Mouse (Mus musculus): Measurements from ENCODE around the gene Rbm28.

Gene Rbm28

DNA sequence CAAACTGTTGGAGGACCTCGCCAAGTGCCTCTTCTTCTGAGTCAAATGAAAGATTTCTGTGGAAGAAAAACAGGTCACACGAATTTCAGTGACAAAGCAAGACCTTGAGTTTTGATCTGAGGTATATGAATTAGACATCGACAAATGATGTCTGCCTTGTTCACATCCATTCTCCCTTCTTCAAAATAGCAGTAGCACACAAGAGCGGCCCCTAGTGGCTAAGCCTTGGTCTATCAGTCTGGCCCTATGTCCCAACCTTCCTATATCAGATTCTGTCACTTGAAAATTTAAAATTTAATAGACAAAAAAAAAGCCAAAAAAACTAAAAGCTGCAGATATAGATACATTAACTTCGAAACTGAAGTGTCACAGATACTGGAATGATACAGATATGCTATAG, 21.2 kb downstream of the Rbm28 start:
- peak in 1 of 2 experiments; percentile 53 for DNase-seq (ENCODE audit: low spot score in 2 of 2)

DNA sequence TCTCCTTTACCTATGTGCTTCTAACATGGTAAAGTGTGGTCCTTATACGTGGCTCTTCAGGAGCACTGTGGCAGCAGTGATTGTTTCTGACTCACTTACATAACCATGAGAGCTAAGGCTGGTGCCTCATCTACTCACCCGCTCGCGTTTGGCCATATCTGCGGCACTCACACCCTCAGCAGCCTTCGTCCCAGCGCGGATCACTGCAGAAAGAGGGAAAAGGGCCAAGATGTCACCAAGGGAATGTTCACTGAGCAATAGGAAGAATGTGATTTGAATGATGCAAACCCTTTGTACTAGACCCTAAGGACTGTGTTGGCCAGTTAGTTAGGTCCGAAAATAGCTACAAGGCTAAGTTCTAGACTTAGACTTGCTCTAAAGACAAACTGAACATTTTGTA, 27.4 kb downstream of the Rbm28 start:
- no peak for DNase-seq (ENCODE audit: low spot score in 2 of 2)

DNA sequence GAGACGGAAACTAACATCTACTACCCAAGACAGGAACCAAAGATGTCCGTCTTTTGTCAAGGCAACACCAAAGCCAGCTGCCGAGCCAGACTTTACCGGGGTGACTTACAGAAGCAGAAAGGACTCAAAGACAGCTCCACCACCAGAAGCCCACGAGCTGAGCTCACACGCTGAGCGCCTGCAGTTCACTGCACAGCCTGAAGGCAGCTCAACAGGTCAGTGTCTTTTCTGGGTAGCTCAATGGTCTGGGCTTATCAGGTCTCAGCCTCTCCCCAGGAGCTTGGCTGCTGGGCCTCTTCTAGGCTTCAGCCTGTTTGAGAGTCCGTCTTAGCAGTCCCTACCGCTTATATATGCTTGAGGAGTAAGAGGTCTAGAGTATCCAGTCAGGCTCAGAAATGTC, 31.7 kb downstream of the Rbm28 start:
- DNase-seq (ENCODE audit: low spot score in 2 of 2), result no peak

DNA sequence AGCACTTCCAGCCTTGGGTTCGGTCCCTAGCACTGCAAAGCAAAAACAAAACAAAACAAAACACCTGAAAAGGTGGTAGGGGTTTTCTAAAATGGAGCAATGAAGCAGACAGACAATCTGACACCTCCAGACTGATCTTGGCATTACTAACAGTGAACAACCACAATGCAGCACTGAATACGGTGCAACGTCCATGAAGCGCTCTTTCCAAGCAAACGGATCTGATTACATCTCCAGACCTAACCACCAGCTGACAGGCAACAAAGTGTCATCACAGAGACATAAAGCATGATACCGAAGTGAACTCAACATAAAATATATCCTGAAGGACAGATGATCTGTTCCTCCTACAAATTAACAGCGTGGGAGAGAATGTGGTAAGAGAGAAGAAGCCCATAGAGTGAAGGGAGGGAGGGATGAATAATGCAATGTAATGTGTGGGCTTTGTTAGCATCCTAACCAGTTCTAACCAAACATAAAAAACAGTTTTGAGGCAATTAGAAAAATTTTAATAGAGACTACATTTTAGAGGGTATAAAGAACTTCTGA, 37.9 kb downstream of the Rbm28 start:
- no peak for DNase-seq (ENCODE audit: low spot score in 2 of 2)

DNA sequence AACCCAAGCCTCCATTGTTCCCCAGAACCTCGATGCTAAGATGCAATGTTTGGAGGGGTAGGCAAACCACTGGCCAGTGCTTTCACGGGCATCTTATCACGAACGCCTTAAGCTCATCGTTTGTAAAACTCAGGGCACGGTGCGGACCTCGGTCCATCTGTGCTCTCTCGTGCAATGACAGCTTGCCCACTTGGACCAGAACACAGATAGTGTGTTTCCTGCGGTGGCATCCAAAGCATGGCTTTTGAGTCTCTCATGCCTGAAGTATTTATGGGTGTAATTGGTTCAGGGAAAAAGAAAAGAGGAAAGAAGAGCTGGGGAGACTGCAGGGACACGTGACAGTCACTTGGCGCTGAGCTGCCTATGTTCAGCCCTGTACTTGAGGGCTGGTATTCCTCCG, 44.8 kb downstream of the Rbm28 start:
- DNase-seq (ENCODE audit: low spot score in 2 of 2), result no peak

DNA sequence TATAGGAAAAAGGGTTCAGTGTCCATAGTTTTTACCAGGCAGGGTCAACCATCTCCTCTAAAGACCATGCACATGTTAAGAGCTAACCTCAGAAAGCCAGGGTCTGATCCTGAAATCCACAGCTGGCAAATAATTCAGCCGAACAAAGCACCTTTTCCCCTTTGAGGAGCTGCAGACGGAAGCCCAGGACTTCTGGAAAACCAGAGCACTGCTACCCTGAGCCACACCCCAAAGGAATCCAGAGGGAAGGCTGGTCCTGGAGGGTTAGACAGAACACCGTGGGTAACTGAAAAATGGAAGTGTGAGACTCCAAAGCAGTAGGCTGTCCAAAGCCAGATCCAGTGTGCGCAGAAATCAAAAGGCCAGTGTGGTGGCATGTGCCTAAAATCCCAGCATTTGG, 45.8 kb downstream of the Rbm28 start:
- DNase-seq (ENCODE audit: low spot score in 2 of 2), result no peak

DNA sequence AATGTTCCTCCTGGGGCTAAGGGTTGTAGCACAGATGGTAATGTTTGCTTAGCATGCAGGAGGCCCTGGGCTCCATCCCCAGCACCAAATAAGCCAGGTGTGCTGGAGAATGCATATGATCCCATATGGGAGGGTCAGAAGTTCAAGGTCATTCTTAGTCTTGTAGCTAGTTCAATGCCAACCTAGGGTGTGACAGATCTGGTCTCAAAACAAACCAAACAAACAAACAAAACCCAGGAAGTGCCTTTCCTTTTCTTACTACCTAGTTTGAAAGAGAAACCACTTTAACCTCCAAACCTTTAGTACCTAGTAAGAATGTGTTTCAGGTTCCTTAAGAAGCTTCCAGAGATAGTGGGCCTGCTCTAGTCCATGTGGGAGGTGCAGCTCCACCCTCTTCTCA, 46.6 kb downstream of the Rbm28 start:
- no peak for DNase-seq (ENCODE audit: low spot score in 2 of 2)

DNA sequence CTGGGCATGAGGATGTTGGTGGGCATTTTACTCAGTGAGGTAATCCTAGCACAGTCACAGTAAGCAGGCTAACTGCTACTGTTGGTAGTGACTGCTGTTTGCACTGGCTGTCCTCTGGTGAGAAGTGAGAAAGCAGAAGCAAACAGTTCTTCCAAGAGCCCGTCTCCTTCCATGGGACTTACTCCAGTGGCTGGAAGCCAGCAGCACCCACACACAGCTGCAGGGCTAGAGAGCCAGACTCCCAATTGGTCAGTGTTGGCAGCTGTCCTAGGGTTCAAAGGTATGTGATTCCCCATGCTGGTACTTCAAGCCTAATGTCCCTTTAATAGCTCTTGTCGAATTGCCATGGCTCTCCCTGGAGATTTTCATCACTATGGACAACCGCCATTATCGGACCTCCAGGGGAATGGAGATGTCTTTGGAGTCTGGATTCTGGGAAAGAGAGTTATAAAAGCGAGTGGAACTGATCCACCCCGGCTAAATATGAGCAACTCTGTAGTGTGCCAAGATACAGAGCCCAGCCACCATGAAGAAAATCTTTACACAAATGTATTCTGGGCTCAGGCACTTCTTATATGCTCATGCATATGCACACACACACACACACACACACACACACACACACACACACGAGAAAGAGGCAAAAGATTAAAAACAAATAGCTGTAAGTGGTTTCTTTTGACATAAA, 47.2 kb downstream of the Rbm28 start:
- peak; percentile 28 to 44 for DNase-seq (ENCODE audit: low spot score in 2 of 2)

DNA sequence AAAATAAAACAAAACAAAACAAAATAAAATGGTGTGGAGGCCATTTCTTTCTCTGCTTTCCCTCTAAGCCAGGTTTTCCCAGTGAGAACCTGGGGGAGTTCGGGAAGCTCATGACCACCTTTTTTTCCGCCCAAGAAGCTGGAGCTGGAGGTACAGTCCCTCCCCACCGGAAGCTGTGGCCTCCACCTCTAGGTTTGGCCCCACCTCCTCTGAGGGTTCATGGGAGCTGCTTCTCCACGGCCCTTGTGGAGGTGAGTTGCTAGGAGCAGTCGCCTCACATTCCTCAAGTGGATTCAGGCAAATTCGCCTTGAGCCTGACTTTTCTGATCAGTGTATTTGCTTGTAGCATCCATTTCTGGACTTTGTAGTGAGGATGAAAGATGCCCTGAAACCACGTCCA, 49.0 kb downstream of the Rbm28 start:
- no peak for DNase-seq (ENCODE audit: low spot score in 2 of 2)

DNA sequence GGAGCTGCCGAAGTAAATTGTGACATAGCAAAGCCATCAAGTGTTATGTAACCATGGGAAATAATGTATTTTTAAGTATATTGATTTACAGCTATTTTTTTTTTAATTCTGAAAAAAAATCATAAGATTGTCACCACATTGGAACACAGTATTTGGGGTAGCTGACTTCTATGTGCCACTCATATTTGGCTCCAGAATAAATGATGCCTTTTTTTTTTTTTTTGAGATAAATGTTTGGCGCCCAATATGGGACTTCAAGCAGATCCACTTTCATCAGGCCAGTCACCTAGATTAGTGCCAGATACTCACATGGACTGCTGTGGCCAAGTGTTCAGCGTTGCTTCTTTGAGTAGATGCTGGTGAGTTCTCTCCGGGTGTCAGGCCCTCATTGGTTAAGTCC, 53.3 kb downstream of the Rbm28 start:
- DNase-seq (ENCODE audit: low spot score in 2 of 2), result no peak

DNA sequence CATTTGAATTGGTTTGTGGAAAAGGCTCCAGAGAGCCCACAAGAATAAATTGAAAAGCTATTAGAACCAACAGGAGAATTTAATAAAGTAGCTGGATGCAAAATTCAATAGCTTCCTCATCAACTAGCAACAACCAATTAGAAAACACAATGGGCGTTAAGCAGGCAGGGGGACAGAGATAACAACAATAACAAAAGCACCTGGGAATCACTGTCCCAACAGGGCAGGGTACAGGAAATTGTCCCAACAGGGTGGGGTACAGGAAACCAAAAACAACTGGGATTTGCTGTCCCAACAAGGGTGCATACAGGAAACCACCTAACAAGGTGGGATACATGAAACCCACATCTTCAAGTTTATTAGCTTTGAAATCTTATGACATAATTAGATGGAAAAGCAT, 56.4 kb downstream of the Rbm28 start:
- no peak for DNase-seq (ENCODE audit: low spot score in 2 of 2)

DNA sequence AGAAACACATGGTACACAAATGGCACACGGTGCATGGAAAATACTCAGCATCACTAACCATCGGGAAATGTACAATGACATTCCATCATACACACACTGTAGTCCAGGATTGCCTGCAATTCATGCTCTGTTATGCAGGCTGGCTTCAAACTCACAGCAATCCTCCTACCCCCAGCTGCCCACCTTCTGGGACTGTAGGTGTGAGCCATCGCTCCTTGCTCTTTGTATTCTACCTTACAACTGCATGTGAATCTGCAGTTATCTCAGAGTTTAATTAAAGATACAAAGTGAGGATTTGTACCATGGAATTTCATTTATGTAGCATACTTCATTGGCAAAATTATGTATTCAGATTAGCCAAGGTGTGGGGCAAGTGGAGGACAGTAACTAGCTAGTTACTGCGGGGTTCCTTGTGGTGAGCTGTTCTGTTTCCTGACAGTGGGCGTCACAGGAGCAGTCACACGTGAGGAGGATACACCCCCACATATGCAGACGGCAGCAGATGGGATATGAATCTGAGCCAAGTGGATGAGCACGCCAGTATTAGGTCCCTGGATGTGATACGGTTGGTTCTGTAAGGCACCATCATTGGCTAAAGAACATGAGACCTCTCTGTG, 63.5 kb downstream of the Rbm28 start:
- peak in 1 of 2 experiments; percentile 13 for DNase-seq (ENCODE audit: low spot score in 2 of 2)

DNA sequence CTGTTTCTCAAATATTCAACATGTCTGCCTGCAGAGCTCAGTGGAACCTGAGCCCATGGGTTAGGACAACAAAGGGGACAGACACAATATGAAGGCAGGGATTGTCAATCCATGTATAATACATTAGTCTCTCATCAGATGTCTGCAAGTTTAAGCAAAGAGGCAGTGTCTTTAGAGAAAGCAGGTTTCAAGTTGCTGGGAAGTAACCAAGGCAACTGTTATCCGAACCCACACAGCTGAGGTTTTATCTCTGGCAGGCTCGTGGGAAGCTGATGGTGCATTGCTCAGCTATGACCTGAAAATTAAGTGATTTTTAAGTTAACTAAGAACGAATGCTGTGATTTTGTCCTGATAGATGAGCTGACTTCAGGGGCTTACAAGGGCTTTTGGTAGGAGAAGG, 64.4 kb downstream of the Rbm28 start:
- DNase-seq (ENCODE audit: low spot score in 2 of 2), result peak; percentile 20 to 28

DNA sequence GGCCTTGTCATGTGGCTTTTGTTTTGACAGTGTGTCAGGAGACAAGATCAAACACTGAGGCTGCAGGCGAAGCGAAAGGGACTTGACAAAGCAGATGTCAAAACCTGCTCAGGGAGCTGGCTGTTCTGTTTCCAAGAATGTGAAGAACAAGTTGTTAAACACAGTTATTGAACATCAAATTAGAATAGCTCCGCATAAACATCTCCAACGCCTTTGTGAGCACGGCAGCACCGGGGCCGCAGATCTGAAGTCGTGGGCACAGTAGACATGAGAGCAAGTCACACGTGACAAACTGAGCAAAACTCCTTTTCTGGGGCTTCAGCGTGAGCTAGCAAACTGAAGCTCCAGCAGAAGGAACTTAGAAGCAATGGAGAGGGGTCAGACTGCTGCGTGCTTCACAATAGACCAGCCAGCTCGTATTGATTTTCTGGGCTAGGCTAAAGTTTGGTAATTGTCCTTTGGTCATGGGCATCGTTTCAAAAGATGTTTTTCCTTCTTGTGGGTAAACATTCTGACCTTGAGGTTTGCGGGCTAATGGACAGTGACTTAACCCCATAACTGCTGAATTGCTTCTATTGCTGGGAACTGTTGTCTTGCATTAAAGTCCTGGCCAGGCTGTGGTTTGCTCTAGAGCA, 65.2 kb downstream of the Rbm28 start:
- DNase-seq (ENCODE audit: low spot score in 2 of 2), result peak; percentile 41 to 60

DNA sequence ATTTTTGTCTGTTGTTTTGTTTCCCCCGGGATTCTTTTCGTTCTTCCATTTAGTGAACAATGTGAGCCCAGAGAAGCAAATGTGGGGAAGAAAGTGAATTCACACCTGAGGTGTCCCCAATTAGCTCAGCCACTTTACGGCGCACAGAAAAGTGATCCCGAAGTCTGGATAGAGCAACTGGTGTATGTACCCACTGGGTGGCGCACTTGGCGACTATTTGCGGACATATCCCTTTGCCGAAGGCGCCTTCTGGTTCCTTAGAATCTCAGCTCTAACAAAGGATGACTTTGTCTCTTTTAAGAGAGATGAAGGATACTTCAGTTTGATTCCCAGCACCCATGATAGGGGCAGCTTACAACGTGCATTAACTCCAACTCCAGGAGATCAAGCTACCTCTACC, 71.9 kb downstream of the Rbm28 start:
- no peak for DNase-seq (ENCODE audit: low spot score in 2 of 2)

DNA sequence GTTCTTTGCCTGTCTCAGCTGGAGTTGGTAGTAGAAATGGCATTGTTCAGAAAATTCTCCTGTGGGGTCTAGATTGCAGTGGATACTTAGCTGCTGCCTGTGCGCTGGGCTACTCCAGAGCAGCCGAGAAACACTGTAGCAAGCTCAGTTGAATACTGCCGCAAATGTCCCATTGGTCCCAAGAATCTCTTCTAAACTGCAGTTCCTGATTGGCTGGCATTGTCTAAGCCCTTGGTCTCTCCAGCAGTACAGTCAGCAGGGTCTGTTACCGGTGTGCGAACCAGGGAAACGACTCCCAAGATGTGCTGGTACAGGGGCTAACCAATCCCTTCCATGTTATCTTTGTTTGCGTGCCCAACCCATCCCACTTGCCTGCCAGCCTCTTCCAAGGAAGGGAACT, 72.6 kb downstream of the Rbm28 start:
- no peak for DNase-seq (ENCODE audit: low spot score in 2 of 2)

DNA sequence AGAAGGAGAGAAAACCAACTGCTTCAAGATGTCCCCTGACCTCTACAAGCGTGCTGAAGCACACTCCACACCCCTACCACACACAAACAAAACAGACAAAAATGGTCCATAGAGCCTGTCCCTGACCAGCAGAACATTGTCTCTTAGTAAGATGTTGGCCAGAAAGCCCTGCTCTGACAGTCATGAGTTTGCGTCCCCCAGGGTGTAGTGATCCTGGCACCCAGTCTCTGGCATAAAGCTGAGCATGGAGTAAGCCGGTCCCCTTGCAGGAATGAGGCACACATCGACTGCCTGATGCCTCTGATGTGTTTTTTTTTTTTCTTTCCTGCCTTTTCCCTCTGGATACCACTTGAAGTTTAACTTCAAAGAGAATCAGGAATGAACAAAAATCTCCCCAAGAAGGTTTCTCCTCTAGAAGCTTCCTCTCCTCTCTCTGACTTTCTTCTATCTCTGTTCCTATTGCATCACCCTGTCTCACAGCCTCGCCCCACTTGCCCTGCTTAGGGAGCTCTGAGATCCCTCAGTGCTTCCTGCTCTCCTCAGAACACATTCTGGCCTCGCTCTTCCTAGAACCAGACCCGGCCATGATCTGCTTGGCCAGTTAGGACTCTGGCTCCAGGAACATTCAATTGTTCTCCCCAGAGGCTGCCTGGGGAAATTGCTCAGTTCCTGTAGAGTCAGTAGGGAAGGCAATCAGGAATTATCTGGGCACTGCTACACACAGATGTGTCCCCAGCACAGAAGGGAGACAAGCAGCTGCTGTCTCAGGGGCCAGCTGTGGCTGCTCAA, 76.7 kb downstream of the Rbm28 start:
- no peak for DNase-seq (ENCODE audit: low spot score in 2 of 2)

DNA sequence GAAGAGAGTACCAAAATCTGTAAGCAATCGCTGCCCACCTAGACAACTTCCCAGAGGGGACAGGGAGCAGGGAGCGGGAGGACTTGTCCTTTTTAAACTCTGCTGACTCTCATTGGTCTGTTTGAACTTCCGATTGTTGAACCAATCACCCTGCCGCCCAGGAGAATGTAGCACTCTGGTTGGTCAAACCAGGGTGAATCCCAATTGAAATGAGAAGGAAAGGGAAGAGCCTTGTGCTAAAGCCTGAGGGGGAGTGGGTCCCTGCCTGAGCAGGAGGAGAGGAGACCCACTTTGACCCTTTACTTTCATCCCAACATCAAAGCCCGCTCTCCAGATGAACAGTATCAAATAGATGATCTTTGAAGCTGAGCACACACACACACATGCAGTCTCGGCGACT, 80.4 kb downstream of the Rbm28 start:
- no peak for DNase-seq (ENCODE audit: low spot score in 2 of 2)

DNA sequence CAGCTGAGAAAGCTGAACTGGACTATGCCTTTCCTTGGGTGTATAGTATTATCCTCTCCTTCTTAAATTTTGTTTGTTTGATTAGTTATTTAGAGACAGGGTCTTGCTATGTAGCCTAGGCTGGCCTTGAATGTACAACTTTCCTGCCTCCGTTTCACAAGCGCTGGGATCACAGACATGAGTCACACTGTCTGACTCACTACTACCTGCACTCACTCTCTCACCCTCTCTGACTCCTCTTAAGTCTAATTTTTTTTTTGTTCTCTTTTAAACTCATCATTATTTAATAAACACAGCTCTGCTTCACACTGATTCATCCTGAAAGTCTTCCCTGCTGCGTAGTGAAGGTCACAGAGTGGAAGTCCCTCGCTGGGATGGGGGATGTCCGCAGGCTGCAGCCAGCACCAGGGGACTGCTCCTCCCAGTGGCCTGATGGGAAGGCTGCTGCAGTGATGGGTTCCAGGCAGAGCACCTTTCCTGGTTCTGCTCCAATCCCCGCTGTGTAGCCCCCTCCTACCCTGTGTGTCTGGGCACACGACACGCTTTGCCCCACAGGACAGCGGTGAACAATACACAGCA, 81.9 kb downstream of the Rbm28 start:
- DNase-seq (ENCODE audit: low spot score in 2 of 2), result no peak

DNA sequence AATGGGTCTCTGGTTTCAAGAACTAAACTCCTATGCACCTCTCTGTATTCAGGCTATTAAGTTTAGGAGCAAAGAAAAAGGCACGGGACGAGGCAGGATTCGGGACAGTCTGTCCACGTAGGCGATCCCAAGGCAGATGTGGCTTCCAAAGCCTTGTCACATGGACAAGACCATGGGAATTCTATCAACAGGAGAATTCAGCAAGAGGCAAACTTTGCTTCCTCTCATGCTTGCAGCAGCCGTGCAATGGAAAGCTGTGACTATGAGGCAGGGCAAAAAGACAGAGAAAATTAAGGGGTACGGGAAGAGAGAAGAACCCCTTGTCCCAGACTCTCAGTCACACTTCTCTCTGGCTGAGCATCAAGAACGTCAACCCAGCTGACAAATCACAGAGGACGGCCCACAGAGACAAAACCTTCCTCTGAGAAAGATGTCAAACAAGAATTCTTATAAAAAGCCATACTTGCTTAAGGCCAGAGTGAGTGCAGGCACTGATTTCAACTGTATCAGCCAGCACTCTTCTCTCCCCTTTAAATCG, 82.9 kb downstream of the Rbm28 start:
- DNase-seq (ENCODE audit: low spot score in 2 of 2), result no peak

DNA sequence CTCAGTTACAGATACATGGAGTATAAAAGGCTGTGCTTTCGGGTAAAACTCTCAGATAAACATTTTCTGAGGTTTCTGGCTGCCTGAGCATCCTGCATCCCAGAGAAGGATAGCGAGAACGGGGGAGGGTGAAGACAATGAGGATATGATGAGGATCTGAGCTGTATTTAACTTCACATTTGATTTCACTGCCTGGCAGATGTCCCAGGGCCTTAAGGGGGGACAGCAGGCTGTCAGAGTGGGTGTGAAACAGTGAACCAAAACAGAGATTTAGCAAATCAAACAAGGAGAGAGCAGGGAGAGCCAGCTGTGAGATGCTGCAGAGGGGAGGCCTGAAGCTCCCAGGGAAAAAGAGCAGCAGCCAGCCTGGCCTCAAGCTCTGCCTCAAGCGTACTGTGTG, 85.5 kb downstream of the Rbm28 start:
- DNase-seq (ENCODE audit: low spot score in 2 of 2), result peak; percentile 45 to 65

DNA sequence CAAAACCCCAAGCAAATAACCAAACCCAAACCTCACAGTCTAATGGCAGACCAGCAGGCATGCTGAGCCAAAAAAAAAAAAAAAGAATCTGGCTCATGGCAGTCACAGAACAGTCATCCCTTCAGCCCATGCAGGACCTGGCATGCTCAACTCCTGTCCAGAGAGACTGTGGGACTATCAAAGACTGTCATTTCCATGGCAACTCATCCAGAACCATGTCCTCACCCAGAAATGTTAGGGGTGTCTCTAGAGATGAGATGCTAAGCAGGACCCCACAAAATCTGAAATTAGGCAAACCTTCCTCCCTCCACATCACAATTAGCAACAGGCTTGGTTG, 90.7 kb downstream of the Rbm28 start:
- DNase-seq (ENCODE audit: low spot score in 2 of 2), result no peak
